Mouse (Mus musculus): Measurements from ENCODE around the gene Fam131c.

The Fam131c gene

DNA sequence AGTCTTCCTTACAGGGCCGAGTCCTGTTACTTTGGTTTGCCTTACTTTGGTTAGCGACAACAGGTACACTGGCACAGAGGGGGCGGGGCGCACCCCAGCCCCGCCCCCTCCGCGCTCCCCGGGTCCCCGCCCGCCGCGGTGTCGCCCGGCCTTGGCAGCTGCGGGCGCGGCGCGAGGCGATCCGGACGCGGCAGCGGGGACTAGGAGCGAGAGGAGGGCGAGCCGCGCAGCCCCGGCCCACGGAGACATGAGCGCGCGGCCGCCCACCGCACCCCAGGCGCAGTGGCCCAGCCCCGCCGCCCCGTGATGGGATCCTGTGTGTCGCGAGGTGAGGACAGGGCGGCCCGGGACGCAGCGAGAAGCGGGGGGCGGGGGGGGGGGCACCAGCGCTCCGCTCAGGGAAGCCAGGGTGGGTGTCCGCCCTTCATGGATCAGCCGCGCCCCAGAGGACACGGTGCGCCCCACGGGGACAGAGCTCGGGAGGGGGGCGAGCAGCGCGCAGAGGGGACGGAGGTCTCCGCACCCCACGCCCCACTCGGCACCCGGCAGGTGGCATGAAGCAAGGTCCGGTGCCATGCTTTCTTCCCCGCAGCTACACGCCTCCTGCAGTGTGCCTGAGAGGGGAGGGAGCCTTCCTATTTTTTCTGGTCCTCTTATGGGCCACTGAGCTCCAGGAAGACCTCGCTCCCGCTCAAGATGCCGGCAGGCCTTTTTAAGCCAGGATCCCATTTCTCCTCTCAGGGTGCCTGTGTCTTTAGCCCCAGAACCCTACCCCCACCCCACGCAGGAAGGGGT lies at the start of gene Fam131c:
Gene Fam131c, plus strand, starts transcription at position 224 of the 795 bp plus-strand sequence.
- peak; percentile 56 to 58 for DNase-seq

DNA sequence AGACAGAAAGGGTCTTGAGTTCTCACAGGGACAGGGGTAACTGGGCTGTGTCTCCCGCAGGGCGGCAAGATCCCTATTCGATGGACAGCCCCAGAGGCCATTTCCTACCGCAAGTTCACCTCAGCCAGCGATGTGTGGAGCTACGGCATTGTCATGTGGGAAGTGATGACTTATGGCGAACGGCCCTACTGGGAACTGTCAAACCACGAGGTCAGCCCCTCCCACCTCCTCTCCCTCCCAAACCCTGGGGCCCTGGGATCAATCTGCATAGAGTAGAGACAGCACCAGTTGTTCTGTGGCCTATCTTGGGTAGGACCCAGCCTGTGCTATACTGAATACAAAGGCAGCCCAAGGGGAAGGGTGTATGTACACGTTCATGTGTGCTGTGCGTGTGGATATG lies 45.5 kb upstream of the Fam131c start:
- no peak for DNase-seq

DNA sequence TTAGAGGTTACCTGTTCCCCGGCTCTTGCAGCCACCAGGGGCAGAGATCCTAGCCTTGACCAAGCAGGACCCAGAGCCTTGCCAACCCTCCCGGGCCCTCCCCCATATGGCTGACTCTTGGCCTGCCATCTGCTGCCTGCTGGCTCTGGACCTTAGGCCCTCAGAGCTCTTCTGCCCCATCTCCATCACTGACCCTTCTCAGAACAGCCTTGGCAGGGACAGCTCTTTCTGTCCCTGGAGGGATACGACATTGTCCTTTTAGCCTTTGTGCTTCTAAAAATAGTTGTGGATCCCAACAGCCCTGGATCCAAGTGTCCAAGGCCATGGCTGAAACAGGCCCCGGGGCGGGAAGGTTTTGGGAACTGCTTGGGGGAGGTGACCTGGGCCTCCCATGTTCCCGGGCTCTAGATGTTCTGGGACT lies 43.2 kb upstream of the Fam131c start:
- peak in 1 of 2 experiments; percentile 64 for DNase-seq

DNA sequence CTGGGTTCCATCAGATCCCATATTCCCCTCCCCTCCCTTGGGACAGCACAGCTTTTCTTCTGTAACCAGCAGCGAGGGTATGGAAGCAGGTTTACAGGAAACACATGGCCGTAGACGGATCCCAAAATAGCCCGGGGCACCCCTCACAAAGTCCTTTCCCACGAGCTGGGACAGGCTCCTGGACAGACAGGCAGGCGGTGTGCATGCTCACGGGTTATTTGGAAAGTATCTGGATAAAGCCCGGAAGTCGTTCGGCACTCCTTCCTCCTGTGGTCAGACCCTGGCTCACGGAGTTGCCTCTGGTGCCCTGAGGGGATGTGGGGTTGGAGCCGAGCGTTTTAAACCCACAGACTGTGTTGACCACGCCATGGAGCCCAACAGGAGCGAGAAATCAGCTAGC lies 42.4 kb upstream of the Fam131c start:
- peak in 1 of 2 experiments; percentile 49 for DNase-seq

DNA sequence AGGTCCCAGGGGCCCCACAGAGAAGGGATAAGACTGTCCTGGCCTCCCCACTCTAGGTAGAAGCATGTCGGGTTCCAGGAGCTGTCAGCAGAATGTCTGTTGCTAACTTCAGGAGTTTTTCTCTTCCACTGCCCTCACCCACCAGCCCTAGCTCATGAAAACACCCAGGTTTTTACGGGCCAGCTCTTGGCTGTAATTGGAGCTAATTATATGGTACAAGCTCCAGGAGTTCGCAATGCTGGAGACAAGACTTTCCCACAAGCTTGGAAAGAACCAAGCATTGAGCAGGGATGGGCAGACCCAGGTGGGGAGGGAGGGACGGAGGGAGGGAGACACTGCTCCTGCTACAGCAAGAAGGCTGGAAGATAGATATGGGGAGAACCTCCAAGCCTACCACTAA lies 40.9 kb upstream of the Fam131c start:
- DNase-seq: no peak

DNA sequence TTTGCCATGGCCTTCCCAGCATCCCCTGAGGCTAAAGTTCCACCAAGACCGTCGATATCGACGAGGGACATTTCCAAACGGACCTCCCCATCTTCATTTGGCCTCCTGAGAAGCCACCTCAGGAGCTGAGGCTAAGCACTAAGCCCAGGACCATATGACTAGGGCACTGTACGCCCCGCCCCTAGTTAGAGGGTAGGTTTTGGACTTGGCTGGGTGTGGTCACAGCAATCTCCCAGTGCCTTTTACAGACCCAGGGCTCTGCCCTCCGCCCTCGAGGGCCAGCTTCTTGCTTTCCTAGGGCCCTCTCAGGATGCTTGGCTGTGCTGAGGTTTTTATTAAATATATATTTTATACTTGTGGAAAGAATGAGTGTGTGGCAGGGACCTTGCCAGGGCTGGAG lies 39.3 kb upstream of the Fam131c start:
- DNase-seq: no peak

DNA sequence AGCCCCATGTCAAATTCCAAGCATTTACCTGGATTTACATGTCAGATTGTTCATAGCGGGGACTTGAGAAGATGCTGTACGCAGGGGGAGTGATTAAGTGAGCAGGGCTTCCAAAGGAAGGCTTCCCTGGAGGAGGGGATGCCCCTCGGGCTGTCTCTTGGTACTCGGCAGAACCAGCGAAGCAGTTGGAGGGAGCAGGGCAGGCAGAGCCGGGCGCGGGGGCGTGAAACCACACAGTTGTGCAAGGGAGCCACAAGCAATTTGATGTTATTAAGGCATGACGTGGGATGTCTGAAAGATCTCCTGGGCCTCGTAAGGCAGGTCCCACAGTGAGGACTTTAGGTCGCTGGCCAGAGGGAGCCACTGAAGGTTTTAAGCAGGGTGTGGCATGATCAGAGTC lies 38.1 kb upstream of the Fam131c start:
- no peak for DNase-seq

DNA sequence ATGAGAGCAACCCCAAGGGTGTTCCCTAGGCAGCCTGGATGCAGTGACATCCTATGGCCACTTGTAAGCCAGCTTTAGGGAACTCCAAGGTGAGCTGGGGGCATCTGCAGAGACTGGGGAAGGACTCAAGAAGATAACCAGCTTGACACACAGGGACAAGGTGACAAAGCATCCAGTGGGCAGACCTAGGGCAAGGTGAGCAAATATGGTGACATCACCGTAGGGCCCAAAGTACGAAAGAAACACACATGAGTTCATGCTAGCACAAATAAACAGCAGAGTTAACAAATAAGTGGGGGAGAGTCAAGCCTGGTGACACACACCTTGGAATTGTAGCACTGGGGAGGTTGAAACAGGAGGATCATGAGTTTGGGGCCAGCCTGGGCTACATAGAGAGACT lies 36.6 kb upstream of the Fam131c start:
- DNase-seq: no peak

DNA sequence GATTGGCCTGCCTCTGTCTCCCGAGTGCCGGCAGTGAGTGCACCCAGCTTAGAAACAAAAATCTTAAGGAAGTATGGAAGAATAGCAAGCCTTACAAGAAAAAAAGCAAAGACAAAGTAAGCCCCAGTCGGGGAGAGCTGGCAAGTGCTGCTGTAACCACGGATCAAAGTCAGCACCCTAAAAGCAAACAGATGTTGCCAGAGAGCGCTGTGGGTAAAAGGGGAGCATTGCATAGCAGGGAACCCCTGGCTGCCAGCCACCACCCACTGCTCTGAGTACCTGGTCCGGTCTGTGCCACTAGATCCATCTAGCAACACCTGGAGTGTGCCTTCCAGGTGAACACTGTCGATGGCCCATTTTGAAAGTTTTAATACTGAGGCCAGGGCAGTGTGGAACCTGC lies 35.8 kb upstream of the Fam131c start:
- DNase-seq: no peak

DNA sequence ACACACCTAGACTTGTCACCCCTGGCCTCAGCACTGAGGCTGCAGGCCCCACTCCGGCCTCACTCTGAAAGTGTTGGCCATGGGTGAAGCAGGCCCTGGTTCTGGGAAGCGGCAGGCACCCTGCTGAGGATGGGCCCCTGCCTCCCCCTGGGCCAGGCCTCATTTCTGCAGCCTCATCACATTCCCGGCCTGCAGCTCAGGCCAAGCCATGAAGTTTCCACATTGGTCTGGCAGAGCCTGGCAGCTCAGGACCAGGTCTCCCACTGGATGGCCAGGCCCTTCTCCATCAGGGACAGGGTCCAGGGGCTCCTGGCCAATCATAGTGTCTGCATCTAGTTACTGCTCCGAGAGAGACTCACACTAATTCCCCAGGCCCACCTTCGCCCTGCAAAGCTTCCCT lies 33.3 kb upstream of the Fam131c start:
- peak in 1 of 2 experiments; percentile 58 for DNase-seq

DNA sequence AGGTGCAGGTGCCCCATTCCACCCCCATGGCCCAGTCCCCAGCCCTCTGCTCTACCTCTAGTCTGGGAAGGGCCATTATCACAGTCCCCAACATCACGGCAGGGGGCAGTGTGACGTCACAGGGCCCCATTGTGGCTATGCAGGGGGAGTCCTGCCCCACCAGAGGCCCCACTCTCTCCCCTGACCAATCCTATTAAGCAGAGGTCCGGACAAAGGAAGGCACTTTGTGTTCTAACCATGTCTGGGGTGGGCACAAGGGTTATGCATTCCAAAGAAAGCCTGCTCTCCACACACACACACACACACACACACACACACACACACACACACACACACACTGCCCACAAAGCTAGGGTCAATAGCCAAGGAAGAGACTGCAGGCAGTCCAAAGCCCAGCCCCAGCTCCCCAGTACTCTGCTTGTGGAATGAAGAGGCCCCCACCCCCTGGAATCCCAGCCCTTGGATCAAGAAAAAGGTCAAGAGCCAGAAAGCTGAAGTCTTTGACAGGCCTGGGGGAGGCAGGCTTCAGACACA lies 32.7 kb upstream of the Fam131c start:
- no peak for DNase-seq

DNA sequence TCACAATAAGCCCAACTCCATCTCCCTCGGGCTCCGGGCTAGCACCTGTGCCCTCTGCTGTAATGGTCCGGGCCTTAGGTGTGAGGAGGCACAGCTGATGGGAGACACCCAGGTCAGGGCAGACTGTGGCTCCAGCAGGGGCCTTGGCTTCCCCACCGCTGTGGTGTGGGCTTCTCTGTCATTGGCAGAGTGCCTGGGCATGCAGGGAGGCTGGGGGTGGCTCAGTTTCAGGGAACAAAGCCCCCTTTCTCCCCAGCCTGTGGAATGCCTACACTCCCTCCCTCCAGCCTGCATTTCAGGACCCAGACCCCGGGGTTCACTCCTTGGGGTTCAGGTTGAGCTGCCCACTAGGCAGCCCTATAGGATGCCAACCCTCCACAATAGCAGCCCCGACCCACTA lies 31.8 kb upstream of the Fam131c start:
- DNase-seq: no peak

DNA sequence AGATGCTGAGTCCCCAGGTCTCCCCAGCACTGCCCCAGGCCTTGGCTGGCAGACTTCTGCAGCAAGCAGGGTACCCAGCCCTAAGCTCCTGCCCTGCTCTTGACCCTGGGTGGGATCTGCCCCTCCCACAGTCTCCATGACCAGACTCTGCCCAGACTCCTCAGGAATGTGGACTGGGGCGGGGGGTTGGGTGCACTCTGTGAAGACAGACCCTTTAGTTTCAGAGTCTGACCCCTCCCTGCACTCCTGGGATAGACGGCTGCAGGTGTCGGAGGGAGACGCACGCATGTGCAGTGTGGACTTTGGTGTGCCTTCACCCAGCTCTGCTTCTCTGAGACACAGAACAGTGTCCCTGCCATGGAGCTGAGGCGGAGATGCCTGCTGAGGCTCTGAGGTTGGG lies 30.0 kb upstream of the Fam131c start:
- no peak for DNase-seq

DNA sequence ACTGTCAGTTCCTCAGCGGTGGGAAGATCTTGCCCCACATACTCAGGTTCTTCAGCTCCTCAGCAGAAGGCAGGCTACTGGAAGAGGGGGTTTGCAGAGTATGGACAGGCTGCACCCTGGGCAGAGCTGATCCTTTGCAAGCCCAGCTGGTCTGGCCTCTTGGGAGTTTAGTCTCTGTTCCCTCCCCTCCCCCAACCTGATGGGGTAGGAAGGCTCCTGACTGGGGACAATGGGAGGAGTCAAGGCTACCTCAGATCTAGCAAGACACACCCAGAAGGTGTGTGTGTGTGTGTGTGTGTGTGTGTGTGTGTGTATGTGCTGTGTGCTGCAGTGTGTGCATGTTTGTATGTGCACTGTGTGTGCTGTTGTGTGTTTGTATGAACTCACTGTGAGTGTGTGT lies 29.2 kb upstream of the Fam131c start:
- no peak for DNase-seq

DNA sequence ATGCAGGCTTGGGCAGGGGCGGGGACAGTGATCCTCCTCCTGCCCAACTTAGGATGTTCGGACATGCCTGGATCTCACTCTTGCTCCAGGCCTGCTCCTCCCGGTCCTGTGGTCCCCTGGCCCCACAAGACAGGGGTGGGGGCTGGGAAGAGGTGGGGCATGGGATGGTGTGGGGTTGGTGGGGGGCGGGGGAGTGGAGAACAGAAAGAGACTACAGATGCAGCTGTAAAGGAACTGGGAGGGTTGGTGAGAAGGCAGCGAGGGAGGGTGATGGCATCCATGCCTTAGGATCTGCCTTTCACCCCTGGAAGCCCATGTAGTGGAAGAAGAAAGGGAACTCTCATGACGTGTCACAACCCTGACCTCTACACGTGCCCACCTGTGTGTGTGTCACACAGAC lies 26.5 kb upstream of the Fam131c start:
- no peak for DNase-seq

DNA sequence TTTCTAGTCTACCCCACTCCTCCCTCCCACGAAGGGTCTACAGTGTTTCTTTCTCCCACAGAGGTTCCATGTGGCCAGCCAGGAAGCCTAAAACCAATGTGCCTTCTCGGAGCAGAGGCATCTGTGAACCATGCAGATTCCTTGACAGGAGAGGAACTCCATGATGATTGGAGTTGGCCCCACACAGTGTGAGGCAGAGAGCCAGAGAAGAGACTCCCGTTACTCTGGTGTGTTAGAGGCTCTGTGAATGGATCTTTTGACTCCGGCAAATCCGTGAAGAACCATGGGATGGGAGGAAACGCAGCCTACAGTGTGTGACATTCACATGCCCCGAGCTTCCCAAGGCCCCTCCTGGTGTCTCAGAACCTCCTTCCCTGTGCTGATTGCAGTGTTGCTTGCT lies 24.5 kb upstream of the Fam131c start:
- DNase-seq: no peak

DNA sequence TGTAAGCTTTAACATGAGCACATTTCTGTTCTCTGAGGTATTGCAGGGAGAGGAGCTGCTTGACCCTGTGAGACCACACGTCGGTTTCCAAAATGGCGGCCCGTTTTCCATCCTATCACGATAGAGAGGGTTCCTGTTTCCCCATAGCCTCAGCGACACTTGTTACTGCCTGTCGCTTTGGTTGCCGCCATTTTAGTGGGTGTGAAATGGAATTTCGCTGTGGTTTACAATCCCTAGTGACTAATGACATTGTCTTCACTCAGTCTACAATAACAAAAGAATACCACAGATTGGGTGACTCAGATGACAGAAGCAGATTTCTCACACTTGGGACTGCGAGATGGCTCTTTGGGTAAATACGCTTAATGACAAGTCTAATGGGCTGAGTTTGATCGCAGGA lies 22.8 kb upstream of the Fam131c start:
- no peak for DNase-seq

DNA sequence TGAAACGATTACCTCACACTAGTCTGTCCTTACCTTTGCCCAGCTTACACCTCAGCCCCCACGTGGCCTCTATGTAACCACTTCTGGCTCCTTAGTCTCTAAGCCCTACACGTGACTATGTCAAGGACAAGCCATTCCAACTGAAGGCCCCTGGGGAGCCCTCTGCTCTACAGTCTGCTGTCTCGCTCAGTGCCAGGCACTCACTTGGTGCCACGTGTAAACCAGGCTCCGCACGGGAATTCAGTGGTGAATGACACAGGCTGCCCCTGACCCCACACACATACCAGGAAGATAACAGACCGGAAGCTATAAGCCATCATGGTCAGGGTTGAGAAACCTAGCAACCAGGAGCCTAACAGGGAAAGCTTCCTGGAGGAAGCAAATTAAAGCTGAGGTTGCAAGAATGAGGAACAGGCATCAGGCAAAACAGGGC lies 20.6 kb upstream of the Fam131c start:
- DNase-seq: peak; percentile 45 to 69

DNA sequence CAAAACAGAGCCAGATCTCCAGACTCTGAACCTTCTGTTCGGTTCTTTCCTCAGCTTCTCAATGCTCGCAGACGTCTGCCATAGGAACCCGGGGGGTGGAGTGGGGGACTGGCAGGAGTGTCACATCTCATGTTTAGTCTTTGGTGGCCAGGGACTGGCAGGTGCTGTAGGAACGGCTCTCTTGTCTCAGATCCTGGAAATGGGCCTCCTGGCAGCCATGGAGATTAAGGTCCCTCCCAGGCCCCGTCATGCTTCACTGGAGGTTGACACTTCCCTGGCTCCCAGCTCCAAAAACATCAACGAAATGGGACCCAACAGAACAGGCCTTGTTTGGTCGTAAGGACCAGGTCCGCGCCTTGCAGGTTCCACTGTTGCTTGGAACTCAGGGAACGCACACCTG lies 19.4 kb upstream of the Fam131c start:
- no peak for DNase-seq

DNA sequence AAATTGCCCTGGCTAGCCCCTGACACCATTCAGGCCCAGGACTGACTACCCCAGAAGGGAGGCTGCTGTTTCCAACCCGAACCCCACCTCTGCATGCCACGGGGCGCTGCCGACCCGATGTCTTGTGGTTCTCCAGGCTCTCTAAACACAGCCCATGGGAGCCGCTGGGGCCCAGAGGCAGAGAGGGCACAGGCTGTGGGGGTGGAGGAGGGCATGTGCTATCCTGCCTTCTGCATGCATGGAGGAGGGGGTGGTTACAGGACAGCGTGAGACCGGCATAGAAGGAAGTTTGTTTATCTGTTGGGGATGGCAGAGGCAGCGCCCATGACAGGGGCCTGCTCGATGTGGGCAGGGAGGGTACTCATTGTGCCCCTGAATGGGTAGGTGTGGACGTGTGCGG lies 18.0 kb upstream of the Fam131c start:
- no peak for DNase-seq

DNA sequence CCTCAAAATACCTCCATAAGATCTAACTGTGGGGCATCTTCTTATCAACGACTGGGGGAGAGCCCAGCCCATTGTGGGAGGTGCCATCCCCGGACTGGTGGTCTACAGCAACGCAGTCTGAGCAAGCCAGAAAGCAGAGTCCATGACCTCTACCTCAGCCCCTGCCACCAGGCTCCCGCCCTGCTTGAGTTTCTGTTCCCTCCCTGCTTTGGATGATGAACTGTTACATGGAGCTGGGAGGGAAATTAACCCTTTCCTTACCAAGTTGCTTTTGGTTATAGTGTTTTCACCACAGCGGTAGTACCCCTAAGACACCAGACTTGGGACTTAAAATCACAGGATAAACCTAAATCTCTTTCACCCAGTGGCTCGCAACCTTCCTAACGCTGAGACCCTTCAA lies 16.0 kb upstream of the Fam131c start:
- DNase-seq: no peak

DNA sequence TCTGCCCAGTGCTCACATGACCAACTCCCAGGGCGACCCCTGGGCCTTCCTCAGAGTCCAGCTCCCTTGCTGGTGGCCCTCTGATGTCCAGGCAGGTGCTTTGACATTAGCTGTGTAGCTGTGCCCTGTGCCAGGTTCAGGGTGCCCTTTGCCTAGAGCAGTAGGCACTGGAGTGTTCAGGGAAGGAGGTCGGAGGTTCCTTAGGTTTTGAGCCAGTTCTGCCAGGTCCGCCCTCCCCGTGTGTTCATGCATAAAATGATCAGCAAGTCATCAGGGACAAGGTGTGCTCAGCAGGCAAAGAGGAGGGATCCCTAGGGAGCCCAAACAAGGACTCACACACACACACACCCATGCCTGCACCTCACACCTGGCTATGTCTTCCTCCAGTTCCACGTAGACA lies 15.0 kb upstream of the Fam131c start:
- no peak for DNase-seq

DNA sequence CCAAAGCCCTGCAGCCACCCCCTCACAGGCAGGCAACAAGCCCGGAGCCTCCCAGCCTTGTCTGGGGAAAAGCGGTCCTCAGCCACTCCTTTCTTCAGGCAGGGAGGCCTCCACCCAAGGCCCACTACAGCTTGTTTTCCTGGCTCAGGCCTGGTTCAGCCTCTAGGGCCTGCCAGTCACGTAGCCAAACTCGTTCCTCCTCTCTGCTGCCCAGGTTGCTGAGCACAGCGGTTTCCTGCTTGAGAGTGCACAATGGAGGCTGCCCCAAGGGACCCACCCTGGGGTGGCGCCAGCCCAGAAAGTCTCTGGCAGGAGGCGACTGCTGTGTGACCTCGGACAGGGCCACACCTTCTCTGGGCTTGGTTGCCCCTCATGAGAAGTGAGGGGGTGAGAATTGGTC lies 14.2 kb upstream of the Fam131c start:
- peak; percentile 57 to 71 for DNase-seq

DNA sequence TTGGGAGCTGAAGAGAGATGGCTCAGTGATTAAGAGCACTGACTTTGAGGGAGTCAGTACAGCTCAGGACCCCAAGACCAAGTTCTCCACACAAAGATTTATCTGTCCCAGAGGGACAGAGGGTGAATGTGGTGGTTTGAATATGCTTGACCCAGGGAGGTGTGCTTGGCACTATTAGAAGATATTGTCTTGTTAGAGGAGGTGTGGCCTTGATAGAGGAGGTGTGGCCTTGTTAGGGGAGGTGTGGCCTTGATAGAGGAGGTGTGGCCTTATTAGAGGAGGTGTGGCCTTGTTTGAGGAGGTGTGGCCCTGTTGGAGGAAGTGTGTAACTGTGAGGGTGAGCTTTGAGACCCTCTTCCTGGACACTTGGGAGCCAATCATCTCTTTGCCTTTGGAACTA lies 10.2 kb upstream of the Fam131c start:
- DNase-seq: no peak

DNA sequence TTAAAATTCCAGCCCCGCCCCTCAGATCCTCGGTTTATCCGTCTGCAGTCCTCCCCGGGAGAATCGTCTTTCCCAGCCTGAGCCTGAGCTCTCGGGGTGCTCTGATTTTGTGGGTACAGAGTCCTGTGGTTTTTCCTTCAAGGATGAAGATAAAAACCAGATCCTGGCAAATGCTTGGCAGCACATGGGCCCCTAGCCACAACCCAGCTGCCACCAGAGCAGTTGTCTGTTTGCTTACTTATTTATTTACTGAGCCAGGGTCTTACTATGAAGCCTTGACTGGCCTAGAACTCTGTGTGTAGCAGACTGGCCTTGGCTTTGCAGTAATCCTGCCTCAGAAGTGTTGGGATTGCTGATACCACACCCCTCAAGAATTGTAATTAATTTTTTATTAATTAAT lies 8.8 kb upstream of the Fam131c start:
- no peak for DNase-seq

All from lung, postnatal 4 days (tissue).